Mouse (Mus musculus): ENCODE measurements around the gene Nceh1. TPM values are rescaled to one million over a fixed set of nuclear protein-coding genes. Genes with fewer than 3 reads are reported as not detected.

The Nceh1 gene
- total RNA-seq (2012; rRNA removed) (8.5 and 9.1 TPM in 2 replicates), total RNA-seq (2014; rRNA removed) (11.8 and 12.3 TPM in 2 replicates), polyA plus RNA-seq (2012; ENCODE audit: insufficient read length, low read depth) (8.1 and 9.2 TPM in 2 replicates)

GRCm38 (mm10) chr3:27182733-27183600, at the start of gene Nceh1:
Gene Nceh1, plus strand, starts transcription at chr3:27182965.
- DNase-seq (ENCODE audit: extremely low read depth), result peak; percentile 95
- H3K9ac ChIP-seq (ENCODE audit: insufficient read depth, low read depth), result peak within 1 kb of the TSS; percentile 68
- in situ Hi-C loops (cut with MboI; ENCODE audit: low pct_ligation_motif_present, low pct_unique_long_range_greater_than_20kb, low sequenced_read_pairs), result loop anchor here (5.0 kb wide), 1 partner anchor 34 kb away; no protein-coding TSS in a partner anchor
- dilution Hi-C loops (cut with MboI; ENCODE audit: extremely low pct_ligation_motif_present, extremely low pct_unique_long_range_greater_than_20kb, low sequenced_read_pairs), result no loop called here
- H3K27me3 ChIP-seq (replicated peaks), result no peaks in the 10 kb centered on the region
- H3K4me3 ChIP-seq (replicated peaks in 1 of 3; ENCODE audit: low read depth in 2 of 3, low read length in 2 of 3, poor library complexity in 1 of 3), result peak within 1 kb of the TSS; percentile 56 to 95 (median 83)
- peaks cover 0 to 27% of the 10 kb centered on the region in 2 experiments for H3K36me3 ChIP-seq (replicated peaks in 1 of 2; ENCODE audit: control insufficient read depth in 1 of 2, insufficient read depth in 1 of 2, low read length in 1 of 2)
- H3K79me2 ChIP-seq (replicated peaks; ENCODE audit: control insufficient read depth, extremely low read depth, insufficient read depth, poor library complexity, severe bottlenecking), result no peaks in the 10 kb centered on the region
- H3K4me1 ChIP-seq (ENCODE audit: control insufficient read depth in 1 of 2, insufficient read depth in 2 of 2), result peaks cover 0 to 17% of the 10 kb centered on the region in 2 experiments; a peak in 2 of 4 replicates
- no peak within 1 kb of the TSS for H3K27ac ChIP-seq (ENCODE audit: insufficient read depth, low read depth)
- no peaks in the 10 kb centered on the region for H3K9me3 ChIP-seq (replicated peaks; ENCODE audit: low read length)
- peak within 1 kb of the TSS; percentile 67 for H3K4me2 ChIP-seq (ENCODE audit: insufficient read depth, low read depth, poor library complexity, severe bottlenecking)
- peak; percentile 82 for TF ChIP-seq TBP (conservative IDR thresholded peaks at IDR 0.05; ENCODE audit: low read depth, low read length)
- TF ChIP-seq NRF1 (IDR thresholded peaks at IDR 0.05; ENCODE audit: low read depth, low read length), result peak; percentile 30; the same call in 1 of the 2 replicates
- TF ChIP-seq ETS1 (conservative IDR thresholded peaks at IDR 0.05; ENCODE audit: low read depth, low read length), result 0 out of 2 replicates have a peak, but pooled peaks have one; percentile 6
- peak; percentile 73; the same call in 1 of the 2 replicates for TF ChIP-seq MEF2A (IDR thresholded peaks at IDR 0.05; ENCODE audit: borderline replicate concordance, low read depth, low read length)
- TF ChIP-seq UBTF (IDR thresholded peaks at IDR 0.05; ENCODE audit: low read depth, low read length), result peak; percentile 85
- TF ChIP-seq ELF1 (IDR thresholded peaks at IDR 0.05; ENCODE audit: low read depth, low read length), result peak; percentile 91
- no peak for TF ChIP-seq CHD1 (IDR thresholded peaks at IDR 0.05; ENCODE audit: low read depth, low read length)
- TF ChIP-seq SIN3A (IDR thresholded peaks at IDR 0.05; ENCODE audit: low read length), result peak; percentile 93
- TF ChIP-seq RAD21 (IDR thresholded peaks at IDR 0.05; ENCODE audit: low read depth, low read length), result peak; percentile 84
- TF ChIP-seq GABPA (IDR thresholded peaks at IDR 0.05; ENCODE audit: insufficient replicate concordance, low read depth, low read length), result no peak
- TF ChIP-seq MXI1 (IDR thresholded peaks at IDR 0.05; ENCODE audit: low read depth, low read length), result peak; percentile 97
- TF ChIP-seq MAZ (IDR thresholded peaks at IDR 0.05; ENCODE audit: low read depth, low read length), result peak; percentile 99
- TF ChIP-seq MAX (IDR thresholded peaks at IDR 0.05; ENCODE audit: low read length), result peak; percentile 89
- TF ChIP-seq NELFE (IDR thresholded peaks at IDR 0.05; ENCODE audit: low read depth, low read length), result peak; percentile 74
- TF ChIP-seq ZC3H11A (IDR thresholded peaks at IDR 0.05; ENCODE audit: low read depth, low read length), result peak; percentile 18
- TF ChIP-seq POLR2A (IDR thresholded peaks at IDR 0.05; ENCODE audit: low read depth, low read length), result peak; percentile 90
- peak; percentile 34; the same call in 1 of the 2 replicates for TF ChIP-seq ZKSCAN1 (IDR thresholded peaks at IDR 0.05; ENCODE audit: borderline replicate concordance, low read depth, low read length)
- no peak for TF ChIP-seq ZNF384 (IDR thresholded peaks at IDR 0.05; ENCODE audit: low read depth, low read length)
- TF ChIP-seq E2F4 (IDR thresholded peaks at IDR 0.05; ENCODE audit: insufficient replicate concordance, low read depth, low read length), result no peak
- no peak for TF ChIP-seq PAX5 (IDR thresholded peaks at IDR 0.05; ENCODE audit: low read length)
- no peak for TF ChIP-seq EP300 (IDR thresholded peaks at IDR 0.05; ENCODE audit: low read length)
- TF ChIP-seq HCFC1 (IDR thresholded peaks at IDR 0.05; ENCODE audit: low read depth, low read length), result peak; percentile 71
- peak; percentile 80 for TF ChIP-seq TCF12 (IDR thresholded peaks at IDR 0.05; ENCODE audit: low read depth, low read length)
- TF ChIP-seq JUND (conservative IDR thresholded peaks at IDR 0.05; ENCODE audit: low read depth, low read length), result no peak
- TF ChIP-seq ZMIZ1 (IDR thresholded peaks at IDR 0.05; ENCODE audit: low read depth, low read length), result peak; percentile 65; the same call in 1 of the 2 replicates
- TF ChIP-seq SMC3 (IDR thresholded peaks at IDR 0.05; ENCODE audit: low read depth, low read length), result peak; percentile 93
- TF ChIP-seq MAFK (IDR thresholded peaks at IDR 0.05; ENCODE audit: insufficient replicate concordance, low read length), result no peak
- peak; percentile 56 for TF ChIP-seq USF1 (IDR thresholded peaks at IDR 0.05; ENCODE audit: low read depth, low read length)
- peak; percentile 47; the same call in 1 of the 2 replicates for TF ChIP-seq USF2 (conservative IDR thresholded peaks at IDR 0.05; ENCODE audit: low read depth, low read length)
- no peak; the same call in 1 of the 2 replicates for TF ChIP-seq POLR2AphosphoS2 (IDR thresholded peaks at IDR 0.05; ENCODE audit: low read depth, low read length)
- TF ChIP-seq BHLHE40 (IDR thresholded peaks at IDR 0.05; ENCODE audit: low read depth, low read length), result peak; percentile 82
- no peak for TF ChIP-seq JUN (IDR thresholded peaks at IDR 0.05; ENCODE audit: insufficient read depth, low read depth, low read length)
- peak; percentile 93 for TF ChIP-seq IRF4 (IDR thresholded peaks at IDR 0.05; ENCODE audit: low read depth, low read length)
- peak; percentile 92 for TF ChIP-seq MYC (IDR thresholded peaks at IDR 0.05; ENCODE audit: low read depth, low read length)
- TF ChIP-seq RCOR1 (conservative IDR thresholded peaks at IDR 0.05; ENCODE audit: low read depth, low read length), result no peak
- 0 out of 2 replicates have a peak, but pooled peaks have one; percentile 24 for TF ChIP-seq KAT2A (IDR thresholded peaks at IDR 0.05; ENCODE audit: insufficient replicate concordance, low read length)
- peak; percentile 74 to 97 for TF ChIP-seq CTCF (conservative IDR thresholded peaks at IDR 0.05 in 1 of 2, IDR thresholded peaks at IDR 0.05 in 1 of 2; ENCODE audit: low read depth in 2 of 2, low read length in 2 of 2)
